Mouse (Mus musculus): ENCODE data around the gene Cxcl17.

Cxcl17 gene

DNA sequence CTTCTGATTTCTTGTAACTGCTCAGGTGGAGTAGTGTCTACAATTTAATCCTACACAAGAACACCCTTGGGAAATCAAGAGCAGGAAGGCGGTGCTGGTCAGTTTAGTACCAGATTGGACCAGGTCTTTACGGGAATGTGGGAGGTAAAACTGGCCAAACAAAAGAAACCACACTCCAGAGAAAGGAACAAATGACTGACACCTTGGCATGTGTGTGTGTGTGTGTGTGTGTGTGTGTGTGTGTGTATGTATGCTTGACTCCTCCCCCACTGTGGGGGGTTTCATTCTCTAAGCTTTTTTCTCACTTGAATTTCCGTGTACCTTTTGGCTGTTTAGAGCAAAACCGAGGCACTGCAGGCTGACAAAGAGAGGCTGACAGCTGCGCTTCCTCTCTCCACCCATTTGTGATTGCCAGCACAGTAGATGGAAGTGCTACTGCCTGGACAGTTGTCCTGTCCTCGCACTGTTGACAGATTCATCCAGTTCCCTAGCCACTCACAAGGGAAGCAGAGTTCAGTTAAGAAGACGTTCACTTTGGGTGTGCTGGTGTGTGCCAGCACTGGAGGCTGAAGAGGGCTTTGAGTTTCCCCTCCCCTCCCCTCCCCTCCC, at the start of gene Cxcl17:
Cxcl17 (minus strand) TSS at position 54 of the 609 bp plus-strand sequence.
- in situ Hi-C loops (cut with MboI, MseI): no loop called here

GRCm38 (mm10) chr7:25462033-25462337, 49.3 kb upstream of the Cxcl17 start:
- in situ Hi-C loops (cut with MboI, MseI): loop anchor here (10.0 kb wide), 1 partner anchor 53 kb away; no protein-coding TSS in a partner anchor

- in situ Hi-C loops (cut with MboI, MseI): loop anchor here (10.0 kb wide), 1 partner anchor 53 kb away; no protein-coding TSS in a partner anchor
Observed at GRCm38 (mm10) chr7:25461336-25462032, 48.8 kb upstream of the Cxcl17 start.

GRCm38 (mm10) chr7:25452103-25452502, 39.4 kb upstream of the Cxcl17 start:
- in situ Hi-C loops (cut with MboI, MseI): no loop called here

- in situ Hi-C loops (cut with MboI, MseI): no loop called here
Observed at GRCm38 (mm10) chr7:25449913-25450890, 37.5 kb upstream of the Cxcl17 start.

DNA sequence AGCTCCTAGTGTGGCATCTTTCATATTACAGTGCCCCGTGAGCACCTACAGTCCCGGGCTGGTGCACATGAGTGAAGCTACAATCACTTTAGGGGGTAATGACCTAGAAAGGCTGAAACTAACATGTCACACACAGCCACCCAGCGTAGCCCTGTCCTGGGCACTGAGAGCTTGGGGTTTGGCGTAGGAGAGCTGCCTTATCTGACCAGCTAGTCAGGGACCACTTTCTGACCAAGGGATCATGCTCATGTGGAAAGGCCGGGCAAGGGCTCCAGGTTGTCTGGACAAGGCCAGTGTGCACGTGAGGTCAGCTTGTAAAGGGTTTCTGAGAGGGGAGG, 28.1 kb upstream of the Cxcl17 start:
- in situ Hi-C loops (cut with MboI, MseI): no loop called here

DNA sequence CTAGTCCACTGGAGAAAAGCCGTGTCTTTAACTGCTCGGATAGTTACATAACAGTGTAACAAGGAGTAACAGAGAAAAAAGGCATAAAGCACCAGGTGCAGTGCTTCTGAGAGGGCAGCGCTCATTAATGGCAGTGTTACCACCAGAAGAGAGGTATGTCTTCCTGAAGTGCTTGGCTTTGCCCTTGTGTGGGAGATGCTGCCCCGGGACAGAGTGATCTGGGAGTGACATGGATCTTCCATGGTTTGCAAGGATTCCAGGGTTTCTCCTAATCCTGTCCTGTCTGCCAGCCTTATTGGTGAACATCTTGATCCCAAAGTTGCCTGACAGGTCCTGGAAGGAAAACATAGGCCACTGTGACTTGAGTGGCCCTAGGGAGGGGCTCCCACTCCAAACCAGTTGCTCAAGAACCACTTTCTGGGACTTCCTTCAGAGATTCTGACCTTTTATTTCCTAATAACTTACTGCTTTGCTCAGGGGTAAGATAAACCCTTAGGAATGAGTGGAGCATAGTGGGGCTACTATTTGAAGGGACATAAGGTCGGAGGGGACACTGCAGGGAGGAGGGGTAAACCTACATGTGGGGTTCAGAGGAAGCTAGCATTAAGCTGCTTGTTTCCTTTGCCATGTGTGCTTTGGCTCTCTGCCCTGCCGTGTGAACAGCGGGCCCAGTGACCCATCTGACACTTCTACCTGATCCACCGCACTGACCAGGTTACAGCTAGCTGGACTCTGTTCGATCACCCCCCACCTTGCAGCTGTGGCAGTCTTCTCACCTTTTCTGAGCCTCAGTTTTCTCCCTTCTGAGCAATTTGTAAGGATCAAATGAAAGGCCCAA, 27.5 kb upstream of the Cxcl17 start:
- in situ Hi-C loops (cut with MboI, MseI): no loop called here

DNA sequence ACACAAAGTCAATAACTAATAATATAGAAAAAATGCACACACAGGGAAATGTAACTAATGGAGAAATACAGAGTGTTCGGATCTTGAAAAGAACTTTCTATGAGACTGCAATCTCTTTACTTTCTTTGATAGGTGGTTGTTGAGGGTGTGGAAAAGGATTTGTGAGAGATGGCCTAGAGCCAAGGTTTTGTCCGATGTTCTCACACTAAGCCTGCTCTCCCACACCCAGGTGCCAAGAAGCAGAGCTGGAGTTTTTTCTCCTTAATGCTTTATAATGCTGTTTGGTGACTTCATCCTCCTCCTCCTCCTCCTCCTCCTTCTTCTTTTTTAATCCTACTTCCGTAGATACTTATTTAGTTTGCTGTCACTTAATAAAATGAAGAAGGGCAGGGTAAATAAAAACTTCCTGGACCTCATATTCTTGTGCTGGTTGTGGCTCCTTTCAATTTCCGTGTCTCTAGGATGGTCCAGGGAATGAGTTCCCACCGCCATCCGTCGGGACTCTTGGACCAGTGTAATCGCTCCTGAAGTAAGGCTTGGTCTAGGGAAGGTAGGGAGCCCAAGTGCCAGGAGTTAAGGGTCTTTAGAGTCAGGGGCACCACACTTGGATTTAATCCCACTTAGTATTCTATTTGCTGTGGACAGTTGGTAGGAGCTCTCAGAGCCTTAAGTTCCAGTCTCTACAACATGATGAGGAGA, 26.6 kb upstream of the Cxcl17 start:
- in situ Hi-C loops (cut with MboI, MseI): no loop called here

- in situ Hi-C loops (cut with MboI, MseI): no loop called here
Observed at GRCm38 (mm10) chr7:25436704-25437103, 24.0 kb upstream of the Cxcl17 start.

GRCm38 (mm10) chr7:25436226-25436625, 23.5 kb upstream of the Cxcl17 start:
- in situ Hi-C loops (cut with MboI, MseI): no loop called here

- in situ Hi-C loops (cut with MboI, MseI): no loop called here
Observed at GRCm38 (mm10) chr7:25435546-25435851, 22.8 kb upstream of the Cxcl17 start.

- in situ Hi-C loops (cut with MboI, MseI): no loop called here
Observed at GRCm38 (mm10) chr7:25434654-25435545, 22.2 kb upstream of the Cxcl17 start.

DNA sequence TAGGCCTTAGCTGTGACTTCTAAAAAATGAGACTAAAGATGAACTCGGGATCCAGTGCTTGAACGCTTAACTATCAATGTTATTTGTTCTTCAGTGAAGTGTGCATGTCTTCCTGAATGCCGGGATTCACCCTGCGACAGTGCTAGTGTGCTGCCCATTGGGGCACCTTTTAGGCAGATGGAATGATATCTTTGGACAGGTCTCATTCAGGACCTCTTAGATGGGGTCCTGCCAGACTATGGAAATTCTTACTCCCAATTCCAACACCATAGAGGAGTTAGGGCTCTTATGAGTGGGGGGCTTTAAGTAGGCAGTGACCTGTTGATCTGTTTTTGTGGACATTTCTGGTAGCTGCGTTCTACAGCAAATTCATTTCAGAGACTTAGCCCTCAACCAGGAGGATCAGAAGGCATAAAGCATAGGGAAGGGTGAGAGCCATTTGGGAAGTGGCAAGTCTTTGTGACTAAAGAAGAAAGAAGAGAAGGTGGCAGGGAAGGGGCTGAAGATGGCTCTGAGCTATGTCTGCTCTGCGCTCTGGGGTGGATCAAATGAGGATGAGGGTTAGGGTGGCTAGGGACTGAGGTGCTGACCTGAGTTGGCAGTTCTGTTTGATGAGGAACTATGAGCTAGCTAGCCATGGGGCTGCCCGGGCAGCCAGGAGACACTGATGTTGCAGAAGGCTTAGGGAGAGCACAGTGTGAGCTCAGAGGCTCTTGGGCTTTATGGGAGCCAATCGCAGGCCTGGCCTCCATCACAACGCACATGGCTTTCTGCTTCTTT, 21.3 kb upstream of the Cxcl17 start:
- in situ Hi-C loops (cut with MboI, MseI): no loop called here

GRCm38 (mm10) chr7:25433007-25433541, 20.4 kb upstream of the Cxcl17 start:
- in situ Hi-C loops (cut with MboI, MseI): no loop called here

GRCm38 (mm10) chr7:25432381-25432780, 19.7 kb upstream of the Cxcl17 start:
- in situ Hi-C loops (cut with MboI, MseI): no loop called here

DNA sequence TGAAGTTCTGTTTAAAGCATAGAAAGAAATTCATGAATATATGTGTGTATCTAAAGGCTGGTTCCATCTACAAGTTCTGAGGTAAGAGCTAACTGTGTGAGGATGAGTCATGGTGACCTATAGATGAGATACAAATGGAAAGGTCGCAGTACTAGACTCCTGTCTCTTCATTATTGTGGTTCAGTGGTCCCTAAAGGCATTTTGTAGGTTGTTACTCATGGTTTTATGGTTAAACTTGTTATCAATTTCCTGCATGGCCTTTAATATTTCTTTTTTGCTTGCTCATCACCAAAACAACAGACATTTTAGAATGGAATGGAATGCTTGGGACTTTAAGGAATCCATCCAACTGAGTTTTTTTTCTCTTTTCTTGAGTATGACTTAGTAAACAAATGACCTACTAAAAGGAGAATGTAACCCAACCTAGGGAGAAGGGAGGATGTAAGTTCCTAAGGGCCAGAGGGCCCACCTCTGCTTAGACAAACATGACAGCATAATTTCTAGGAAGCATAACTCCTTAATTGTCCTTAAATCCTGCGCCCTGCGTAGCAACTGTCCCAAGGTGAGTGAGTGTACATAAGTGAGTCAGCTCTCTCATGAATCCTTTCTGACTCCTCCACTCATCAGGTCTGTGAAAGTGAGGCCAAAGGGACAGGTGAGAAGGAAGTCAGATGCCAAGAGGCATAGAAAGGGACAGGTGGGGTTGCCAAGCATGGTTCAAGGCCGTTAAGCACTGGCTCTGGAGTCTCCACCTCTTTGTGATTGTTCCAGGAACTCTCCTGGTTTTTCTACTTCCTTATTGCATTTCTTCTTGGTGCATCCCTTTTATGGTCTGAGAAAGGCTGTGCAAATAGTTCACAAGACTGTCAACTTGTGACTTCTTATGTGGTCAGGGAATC, 17.4 kb upstream of the Cxcl17 start:
- in situ Hi-C loops (cut with MboI, MseI): loop anchor here (5.0 kb wide), 1 partner anchor 167 kb away; no protein-coding TSS in a partner anchor

GRCm38 (mm10) chr7:25428321-25428720, 15.6 kb upstream of the Cxcl17 start:
- in situ Hi-C loops (cut with MboI, MseI): loop anchor here (5.0 kb wide), 1 partner anchor 169 kb away; no protein-coding TSS in a partner anchor

- in situ Hi-C loops (cut with MboI, MseI): loop anchor here (5.0 kb wide), 1 partner anchor 170 kb away; no protein-coding TSS in a partner anchor
Observed at GRCm38 (mm10) chr7:25427144-25427543, 14.5 kb upstream of the Cxcl17 start.
